Mouse (Mus musculus): ENCODE measurements around the gene Folr1. TPM values are rescaled to one million over a fixed set of nuclear protein-coding genes. Genes with fewer than 3 reads are reported as not detected.

Folr1 gene
- polyA plus RNA-seq, 1 experiment from 2014 or later: 79.2 TPM

- Histone ChIP-seq H3K4me2 (ENCODE audit: low read length) (no peak overlapping the region), H3K27me3 (replicated peaks; ENCODE audit: control insufficient read depth, insufficient read depth, low read length) (no peaks in the 10 kb centered on the region), H3K4me3 (ENCODE audit: low read depth, low read length) (no peak overlapping the region), H3K9me3 (ENCODE audit: control insufficient read depth, low read length) (no peaks in the 10 kb centered on the region), H3K4me1 (replicated peaks; ENCODE audit: control insufficient read depth, insufficient read depth, low read length) (peaks cover 20% of the 10 kb centered on the region), H3K36me3 (ENCODE audit: control insufficient read depth, insufficient read depth, low read length) (peaks cover 58% of the 10 kb centered on the region), H3K9ac (ENCODE audit: low read length) (no peak overlapping the region), H3K27ac (ENCODE audit: low read depth) (no peak overlapping the region)
- WGBS: 64% methylated on average over 5 of the region's 5 CpGs
- no peak for ATAC-seq (replicated peaks; ENCODE audit: low FRiP score, low TSS enrichment, low read depth)
- DNase-seq (ENCODE audit: low spot score): no peak
Measured at GRCm38 (mm10) chr7:101833352-101833751, 37.2 kb downstream of the Folr1 start.

- 93% methylated on average over 4 of the region's 4 CpGs for WGBS
- H3K27me3 ChIP-seq (replicated peaks; ENCODE audit: control insufficient read depth, insufficient read depth, low read length): no peaks in the 10 kb centered on the region
- H3K27ac ChIP-seq (ENCODE audit: low read depth): no peak overlapping the region
- no peak overlapping the region for H3K9ac ChIP-seq (ENCODE audit: low read length)
- no peak overlapping the region for H3K4me2 ChIP-seq (ENCODE audit: low read length)
- ATAC-seq (replicated peaks; ENCODE audit: low FRiP score, low TSS enrichment, low read depth) (no peak), DNase-seq (ENCODE audit: low spot score) (no peak)
- H3K4me3 ChIP-seq (ENCODE audit: low read depth, low read length): no peak overlapping the region
- peaks cover 68% of the 10 kb centered on the region for H3K36me3 ChIP-seq (ENCODE audit: control insufficient read depth, insufficient read depth, low read length)
- H3K4me1 ChIP-seq (replicated peaks; ENCODE audit: control insufficient read depth, insufficient read depth, low read length): peaks cover 20% of the 10 kb centered on the region
- no peaks in the 10 kb centered on the region for H3K9me3 ChIP-seq (ENCODE audit: control insufficient read depth, low read length)
Measured at GRCm38 (mm10) chr7:101832372-101832771, 38.2 kb downstream of the Folr1 start.

DNA sequence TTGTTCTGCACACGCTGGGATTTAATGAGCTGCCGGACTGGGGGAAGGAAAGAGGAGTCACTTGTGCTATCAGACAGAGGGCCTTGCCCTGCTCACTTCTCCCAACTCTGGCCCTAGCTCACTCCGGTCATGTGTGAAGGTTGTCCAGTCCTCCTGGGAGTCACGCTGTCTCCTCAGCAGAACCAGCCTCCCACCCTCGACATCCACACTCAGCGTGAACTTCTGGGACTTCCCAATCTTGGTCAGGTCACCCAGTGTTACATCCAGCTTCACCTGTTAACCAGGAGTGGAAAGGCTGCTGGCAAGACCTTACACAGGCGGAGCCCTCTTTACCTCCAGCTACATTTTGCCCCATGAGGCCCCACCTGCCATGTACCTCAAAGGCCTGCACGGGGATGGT lies 39.2 kb downstream of the Folr1 start:
- ATAC-seq (replicated peaks; ENCODE audit: low FRiP score, low TSS enrichment, low read depth): no peak
- no peak overlapping the region for H3K27ac ChIP-seq (ENCODE audit: low read depth)
- no peak overlapping the region for H3K9ac ChIP-seq (ENCODE audit: low read length)
- H3K9me3 ChIP-seq (ENCODE audit: control insufficient read depth, low read length): no peaks in the 10 kb centered on the region
- H3K36me3 ChIP-seq (ENCODE audit: control insufficient read depth, insufficient read depth, low read length): peaks cover 77% of the 10 kb centered on the region
- no peaks in the 10 kb centered on the region for H3K27me3 ChIP-seq (replicated peaks; ENCODE audit: control insufficient read depth, insufficient read depth, low read length)
- WGBS: 91% methylated on average over 8 of the region's 8 CpGs
- H3K4me2 ChIP-seq (ENCODE audit: low read length): no peak overlapping the region
- no peak for DNase-seq (ENCODE audit: low spot score)
- H3K4me1 ChIP-seq (replicated peaks; ENCODE audit: control insufficient read depth, insufficient read depth, low read length): peaks cover 20% of the 10 kb centered on the region
- H3K4me3 ChIP-seq (ENCODE audit: low read depth, low read length): no peak overlapping the region

DNA sequence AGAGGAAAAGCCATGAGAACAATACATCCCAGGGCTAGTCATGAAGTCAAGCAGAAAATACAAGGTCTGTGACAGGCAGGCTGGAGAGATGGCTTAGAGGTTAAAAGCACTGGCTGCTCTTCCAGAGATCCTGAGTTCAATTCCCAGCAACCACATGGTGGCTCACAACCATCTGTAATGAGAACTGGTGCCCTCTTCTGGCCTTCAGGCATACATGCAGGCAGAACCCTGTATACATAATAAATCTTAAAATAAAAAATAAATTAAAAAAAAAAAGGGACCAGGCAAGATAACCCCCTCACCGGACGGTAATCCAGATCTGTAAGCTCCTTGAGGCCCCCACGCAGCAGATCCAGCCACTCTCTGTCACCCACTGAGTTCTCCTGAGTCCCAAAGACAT lies 40.2 kb downstream of the Folr1 start:
- ATAC-seq (replicated peaks; ENCODE audit: low FRiP score, low TSS enrichment, low read depth) (no peak), DNase-seq (ENCODE audit: low spot score) (no peak)
- Histone ChIP-seq H3K27ac (ENCODE audit: low read depth) (no peak overlapping the region), H3K9ac (ENCODE audit: low read length) (no peak overlapping the region), H3K4me2 (ENCODE audit: low read length) (no peak overlapping the region), H3K9me3 (ENCODE audit: control insufficient read depth, low read length) (no peaks in the 10 kb centered on the region), H3K27me3 (replicated peaks; ENCODE audit: control insufficient read depth, insufficient read depth, low read length) (no peaks in the 10 kb centered on the region), H3K36me3 (ENCODE audit: control insufficient read depth, insufficient read depth, low read length) (peaks cover 88% of the 10 kb centered on the region), H3K4me1 (replicated peaks; ENCODE audit: control insufficient read depth, insufficient read depth, low read length) (peaks cover 13% of the 10 kb centered on the region), H3K4me3 (ENCODE audit: low read depth, low read length) (no peak overlapping the region)
- WGBS: 97% methylated on average over 3 of the region's 3 CpGs

DNA sequence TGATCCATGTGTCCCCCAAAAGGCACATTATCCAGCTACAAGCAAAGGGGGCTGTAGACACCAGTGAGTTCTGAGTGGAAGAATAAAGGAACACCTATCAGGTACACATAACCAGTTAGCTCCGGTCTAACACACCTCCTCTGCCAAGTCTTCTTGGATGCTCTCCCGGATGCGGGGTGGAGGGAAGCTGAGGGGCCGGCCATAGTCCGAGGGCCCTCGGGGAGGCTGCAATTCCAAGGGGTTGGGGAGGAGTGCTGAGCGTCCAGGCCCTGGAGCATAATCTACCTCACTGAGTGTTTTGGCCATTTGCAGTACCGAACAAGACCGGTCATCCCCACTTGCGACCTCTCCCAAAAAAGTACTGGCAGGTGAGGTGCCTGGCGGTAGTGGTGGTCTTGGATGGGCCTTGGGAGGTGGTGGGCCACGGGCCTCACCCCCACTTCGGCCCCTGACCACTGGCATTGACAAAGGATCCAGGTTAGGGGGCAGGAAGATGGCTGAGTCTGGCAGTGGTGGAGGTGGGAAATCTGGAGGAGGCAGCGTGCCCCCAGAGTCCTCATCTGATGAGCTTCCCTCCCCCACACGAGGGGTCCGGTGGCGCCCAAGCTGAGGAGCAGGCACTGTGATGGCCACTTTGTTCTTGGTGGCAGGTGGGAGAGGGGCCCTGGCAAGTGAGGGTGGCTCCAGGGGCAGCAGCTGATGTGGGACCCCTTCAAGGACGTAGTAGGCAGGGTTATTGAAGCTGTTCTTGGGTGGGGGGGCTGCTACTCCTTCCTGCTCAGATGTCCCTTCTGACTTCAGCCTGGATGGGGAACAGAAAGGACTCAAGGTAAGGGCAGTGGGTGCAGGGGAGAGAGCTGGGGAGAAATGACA lies 46.6 kb downstream of the Folr1 start:
- Histone ChIP-seq H3K9ac (ENCODE audit: low read length) (no peak overlapping the region), H3K27me3 (replicated peaks; ENCODE audit: control insufficient read depth, insufficient read depth, low read length) (peaks cover 32% of the 10 kb centered on the region), H3K4me3 (ENCODE audit: low read depth, low read length) (no peak overlapping the region), H3K4me1 (replicated peaks; ENCODE audit: control insufficient read depth, insufficient read depth, low read length) (peaks cover 20% of the 10 kb centered on the region), H3K36me3 (ENCODE audit: control insufficient read depth, insufficient read depth, low read length) (peaks cover 57% of the 10 kb centered on the region), H3K27ac (ENCODE audit: low read depth) (no peak overlapping the region), H3K9me3 (ENCODE audit: control insufficient read depth, low read length) (no peaks in the 10 kb centered on the region), H3K4me2 (ENCODE audit: low read length) (no peak overlapping the region)
- 80% methylated on average over 18 of the region's 18 CpGs for WGBS
- ATAC-seq (replicated peaks; ENCODE audit: low FRiP score, low TSS enrichment, low read depth) (no peak), DNase-seq (ENCODE audit: low spot score) (no peak)

- Histone ChIP-seq H3K9me3 (ENCODE audit: control insufficient read depth, low read length) (no peaks in the 10 kb centered on the region), H3K27me3 (replicated peaks; ENCODE audit: control insufficient read depth, insufficient read depth, low read length) (peaks cover 41% of the 10 kb centered on the region), H3K36me3 (ENCODE audit: control insufficient read depth, insufficient read depth, low read length) (peaks cover 48% of the 10 kb centered on the region), H3K4me3 (ENCODE audit: low read depth, low read length) (no peak overlapping the region), H3K4me2 (ENCODE audit: low read length) (peak overlapping the region; percentile 88; the same call in 1 of the 2 replicates), H3K9ac (ENCODE audit: low read length) (no peak overlapping the region), H3K4me1 (replicated peaks; ENCODE audit: control insufficient read depth, insufficient read depth, low read length) (peaks cover 21% of the 10 kb centered on the region), H3K27ac (ENCODE audit: low read depth) (no peak overlapping the region)
- 39% methylated on average over 32 of the region's 32 CpGs for WGBS
- ATAC-seq (replicated peaks; ENCODE audit: low FRiP score, low TSS enrichment, low read depth) (0 out of 2 replicates have a peak, but pooled peaks have one; percentile 13), DNase-seq (ENCODE audit: low spot score) (no peak)
Measured at GRCm38 (mm10) chr7:101822836-101823757, 47.5 kb downstream of the Folr1 start.

- Histone ChIP-seq H3K9ac (ENCODE audit: low read length) (peak overlapping the region; percentile 49), H3K27ac (ENCODE audit: low read depth) (peak overlapping the region; percentile 62), H3K27me3 (replicated peaks; ENCODE audit: control insufficient read depth, insufficient read depth, low read length) (peaks cover 54% of the 10 kb centered on the region), H3K36me3 (ENCODE audit: control insufficient read depth, insufficient read depth, low read length) (peaks cover 35% of the 10 kb centered on the region), H3K4me2 (ENCODE audit: low read length) (peak overlapping the region; percentile 88), H3K9me3 (ENCODE audit: control insufficient read depth, low read length) (no peaks in the 10 kb centered on the region), H3K4me1 (replicated peaks; ENCODE audit: control insufficient read depth, insufficient read depth, low read length) (peaks cover 24% of the 10 kb centered on the region), H3K4me3 (ENCODE audit: low read depth, low read length) (peak overlapping the region; percentile 38)
- peak; percentile 67 for ATAC-seq (replicated peaks; ENCODE audit: low FRiP score, low TSS enrichment, low read depth)
- under 1% methylated on average over 59 of the region's 71 CpGs for WGBS
- DNase-seq (ENCODE audit: low spot score): peak; percentile 85
Measured at GRCm38 (mm10) chr7:101821571-101822501, 48.8 kb downstream of the Folr1 start.
